Mouse (Mus musculus) heart, embryonic 11.5 days (tissue): ENCODE results near the gene Apol6. TPM values are rescaled to one million over a fixed set of nuclear protein-coding genes. Genes with fewer than 3 reads are reported as not detected.

Experiments used
- ATAC-seq: fragments of 200-750 bp; cut with Nextera tagmentation; replicated peaks from 2 replicates; pipeline ENCODE4 v1.8.0; 2017; ENCODE audit warnings: moderate library complexity; ENCODE audit not compliant: insufficient number of reproducible peaks, low FRiP score, low TSS enrichment
- H3K27ac ChIP-seq: fragments of 300-500 bp; sonication (generic); 2 replicates; pipeline ENCODE4 v1.5.1; 2014; ENCODE audit warnings: mild to moderate bottlenecking, low read depth, low read length
- H3K27me3 ChIP-seq: fragments of 300-500 bp; sonication (generic); 2 replicates; pipeline ENCODE4 v1.6.1; 2014; ENCODE audit warnings: mild to moderate bottlenecking, low read length, mixed read lengths; ENCODE audit not compliant: control insufficient read depth, insufficient read depth
- H3K36me3 ChIP-seq: fragments of 300-500 bp; sonication (generic); 2 replicates; pipeline ENCODE4 v1.6.1; 2014; ENCODE audit warnings: mild to moderate bottlenecking, low read length, moderate library complexity, mixed read lengths; ENCODE audit not compliant: control insufficient read depth, insufficient read depth
- H3K4me1 ChIP-seq: fragments of 300-500 bp; sonication (generic); 2 replicates; pipeline ENCODE4 v1.6.1; 2014; ENCODE audit warnings: low read length; ENCODE audit not compliant: control insufficient read depth, insufficient read depth
- H3K4me2 ChIP-seq: fragments of 300-500 bp; sonication (generic); 2 replicates; pipeline ENCODE4 v1.6.1; 2014; ENCODE audit warnings: mild to moderate bottlenecking, moderate library complexity
- H3K4me3 ChIP-seq: fragments of 300-500 bp; sonication (generic); 2 replicates; pipeline ENCODE4 v1.5.1; 2014; ENCODE audit warnings: low read depth, low read length
- H3K9ac ChIP-seq: fragments of 300-500 bp; sonication (generic); 2 replicates; pipeline ENCODE4 v1.6.1; 2014; ENCODE audit warnings: mild to moderate bottlenecking, low read depth, low read length, moderate library complexity
- H3K9me3 ChIP-seq: fragments of 300-500 bp; sonication (generic); replicated peaks from 2 replicates; pipeline ENCODE4 v1.6.1; 2016; ENCODE audit warnings: low read length; ENCODE audit not compliant: control insufficient read depth
- WGBS: fragments of 180-500 bp; shearing (Covaris S2); extraction: QIAGEN DNeasy Blood & Tissue Kit; methylation state at CpG from one replicate; pipeline ENCODE4 v1.1.7; 2014; ENCODE audit not compliant: insufficient replicate concordance; 5-methylcytosine and 5-hydroxymethylcytosine counted together
- polyA plus RNA-seq: library from polyadenylated mRNA; unstranded; fragments of >200 nt; fragmentation: Nextera tagmentation; extraction: Ambion mirVana; gene quantifications from 2 replicates; pipeline ENCODE4 v1.2.1, GENCODE M21; 2014

The Apol6 gene
- polyA plus RNA-seq, 1 experiment from 2014 or later: 0.16 TPM

GRCm38 (mm10) chr15:77068439-77068861, 23.9 kb downstream of the Apol6 start:
- WGBS: 32% methylated on average over 3 of the region's 3 CpGs
- 0 out of 2 replicates have a peak overlapping the region, but pooled peaks have one; percentile 17 for H3K9ac ChIP-seq
- H3K4me1 ChIP-seq: peaks cover 19% of the 10 kb centered on the region
- no peaks in the 10 kb centered on the region for H3K27me3 ChIP-seq
- H3K27ac ChIP-seq: peak overlapping the region; percentile 42
- H3K9me3 ChIP-seq: no peaks in the 10 kb centered on the region
- H3K4me3 ChIP-seq: no peak overlapping the region
- no peak; the same call in 1 of the 2 replicates for ATAC-seq
- no peaks in the 10 kb centered on the region for H3K36me3 ChIP-seq
- H3K4me2 ChIP-seq: no peak overlapping the region

- peak overlapping the region; percentile 42; the same call in 1 of the 2 replicates for H3K27ac ChIP-seq
Measured at GRCm38 (mm10) chr15:77069019-77069418, 24.5 kb downstream of the Apol6 start.

GRCm38 (mm10) chr15:77070745-77071268, 26.3 kb downstream of the Apol6 start:
- no peak overlapping the region for H3K4me2 ChIP-seq
- no peaks in the 10 kb centered on the region for H3K27me3 ChIP-seq
- H3K27ac ChIP-seq: no peak overlapping the region
- ATAC-seq: no peak
- H3K36me3 ChIP-seq: peaks cover 3% of the 10 kb centered on the region; the same call in 1 of the 2 replicates
- peaks cover 19% of the 10 kb centered on the region for H3K4me1 ChIP-seq
- no peaks in the 10 kb centered on the region for H3K9me3 ChIP-seq
- no peak overlapping the region for H3K9ac ChIP-seq
- no peak overlapping the region for H3K4me3 ChIP-seq
- WGBS: 84% methylated on average over 11 of the region's 11 CpGs

More at GRCm38 (mm10) chr15:77069019-77069418, 24.5 kb downstream of the Apol6 start:
- Histone ChIP-seq H3K9me3 (no peaks in the 10 kb centered on the region), H3K27me3 (no peaks in the 10 kb centered on the region), H3K4me2 (no peak overlapping the region), H3K36me3 (no peaks in the 10 kb centered on the region), H3K4me3 (no peak overlapping the region), H3K9ac (no peak overlapping the region), H3K4me1 (peaks cover 19% of the 10 kb centered on the region)
- ATAC-seq: no peak
- WGBS: 53% methylated on average over 3 of the region's 3 CpGs

GRCm38 (mm10) chr15:77071501-77071900, 27.0 kb downstream of the Apol6 start:
- Histone ChIP-seq H3K4me2 (peak overlapping the region; percentile 24), H3K9ac (no peak overlapping the region), H3K27me3 (no peaks in the 10 kb centered on the region), H3K4me3 (no peak overlapping the region), H3K36me3 (peaks cover 7% of the 10 kb centered on the region), H3K4me1 (peaks cover 19% of the 10 kb centered on the region), H3K27ac (0 out of 2 replicates have a peak overlapping the region, but pooled peaks have one; percentile 15), H3K9me3 (no peaks in the 10 kb centered on the region)
- WGBS: 10% methylated on average over 10 of the region's 10 CpGs
- no peak for ATAC-seq

- H3K27me3 ChIP-seq: no peaks in the 10 kb centered on the region
- peaks cover 18% of the 10 kb centered on the region for H3K36me3 ChIP-seq
- no peak overlapping the region for H3K4me2 ChIP-seq
- H3K4me1 ChIP-seq: peaks cover 19% of the 10 kb centered on the region
- H3K9me3 ChIP-seq: no peaks in the 10 kb centered on the region
- 75% methylated on average over 4 of the region's 4 CpGs for WGBS
- no peak overlapping the region for H3K9ac ChIP-seq
- H3K4me3 ChIP-seq: no peak overlapping the region
- no peak overlapping the region for H3K27ac ChIP-seq
- ATAC-seq: no peak
Measured at GRCm38 (mm10) chr15:77072556-77073163, 28.1 kb downstream of the Apol6 start.

GRCm38 (mm10) chr15:77076523-77076922, 32.0 kb downstream of the Apol6 start:
- H3K4me1 ChIP-seq: peaks cover 7% of the 10 kb centered on the region
- H3K9ac ChIP-seq: no peak overlapping the region
- peaks cover 30% of the 10 kb centered on the region for H3K36me3 ChIP-seq
- no peaks in the 10 kb centered on the region for H3K9me3 ChIP-seq
- 81% methylated on average over 3 of the region's 3 CpGs for WGBS
- no peak for ATAC-seq
- no peak overlapping the region for H3K4me3 ChIP-seq
- H3K4me2 ChIP-seq: no peak overlapping the region
- no peaks in the 10 kb centered on the region for H3K27me3 ChIP-seq
- no peak overlapping the region for H3K27ac ChIP-seq

GRCm38 (mm10) chr15:77077906-77078305, 33.4 kb downstream of the Apol6 start:
- ATAC-seq: no peak
- H3K9me3 ChIP-seq: no peaks in the 10 kb centered on the region

GRCm38 (mm10) chr15:77078786-77079185, 34.3 kb downstream of the Apol6 start:
- H3K27ac ChIP-seq: no peak overlapping the region

More at GRCm38 (mm10) chr15:77077906-77078305, 33.4 kb downstream of the Apol6 start:
- no peak overlapping the region for H3K9ac ChIP-seq
- peaks cover 35% of the 10 kb centered on the region for H3K36me3 ChIP-seq
- no peak overlapping the region for H3K27ac ChIP-seq
- WGBS: 85% methylated on average over 9 of the region's 9 CpGs
- H3K4me1 ChIP-seq: no peaks in the 10 kb centered on the region
- no peak overlapping the region for H3K4me2 ChIP-seq
- no peak overlapping the region for H3K4me3 ChIP-seq
- H3K27me3 ChIP-seq: no peaks in the 10 kb centered on the region

More at GRCm38 (mm10) chr15:77078786-77079185, 34.3 kb downstream of the Apol6 start:
- H3K4me2 ChIP-seq: no peak overlapping the region
- no peak overlapping the region for H3K9ac ChIP-seq
- peaks cover 35% of the 10 kb centered on the region for H3K36me3 ChIP-seq
- H3K4me3 ChIP-seq: no peak overlapping the region
- ATAC-seq: no peak
- H3K9me3 ChIP-seq: no peaks in the 10 kb centered on the region
- H3K4me1 ChIP-seq: no peaks in the 10 kb centered on the region
- 79% methylated on average over 3 of the region's 3 CpGs for WGBS
- no peaks in the 10 kb centered on the region for H3K27me3 ChIP-seq
